Mouse (Mus musculus): ENCODE data around the gene Ffar1.
"Not testable (repeated sequence)": the region's sequence is repeated elsewhere in the genome, so short reads cannot be mapped to it uniquely, and the experiment has no call there.

The Ffar1 gene

DNA sequence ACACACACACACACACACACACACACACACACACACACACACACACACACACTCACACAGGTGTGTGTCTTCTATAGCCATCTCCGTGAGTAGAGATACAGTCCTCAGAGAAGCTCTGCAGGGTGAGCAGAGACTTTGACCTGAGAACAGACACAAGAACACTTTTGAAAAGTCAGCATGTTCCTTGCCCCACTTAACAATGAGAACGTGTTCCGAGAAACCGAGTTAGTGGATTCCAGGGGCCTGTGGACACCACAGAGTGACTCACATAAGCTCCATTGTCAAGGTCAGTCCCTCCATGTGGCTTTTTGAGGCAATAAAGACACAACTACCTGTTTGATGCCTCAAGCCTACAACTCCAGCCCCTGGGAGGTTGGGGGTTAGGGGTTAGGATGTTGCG is 14.0 kb downstream of the Ffar1 start:
- no peak for DNase-seq

GRCm38 (mm10) chr7:30846505-30847053 is 14.8 kb downstream of the Ffar1 start:
- peak; percentile 21 for DNase-seq

DNA sequence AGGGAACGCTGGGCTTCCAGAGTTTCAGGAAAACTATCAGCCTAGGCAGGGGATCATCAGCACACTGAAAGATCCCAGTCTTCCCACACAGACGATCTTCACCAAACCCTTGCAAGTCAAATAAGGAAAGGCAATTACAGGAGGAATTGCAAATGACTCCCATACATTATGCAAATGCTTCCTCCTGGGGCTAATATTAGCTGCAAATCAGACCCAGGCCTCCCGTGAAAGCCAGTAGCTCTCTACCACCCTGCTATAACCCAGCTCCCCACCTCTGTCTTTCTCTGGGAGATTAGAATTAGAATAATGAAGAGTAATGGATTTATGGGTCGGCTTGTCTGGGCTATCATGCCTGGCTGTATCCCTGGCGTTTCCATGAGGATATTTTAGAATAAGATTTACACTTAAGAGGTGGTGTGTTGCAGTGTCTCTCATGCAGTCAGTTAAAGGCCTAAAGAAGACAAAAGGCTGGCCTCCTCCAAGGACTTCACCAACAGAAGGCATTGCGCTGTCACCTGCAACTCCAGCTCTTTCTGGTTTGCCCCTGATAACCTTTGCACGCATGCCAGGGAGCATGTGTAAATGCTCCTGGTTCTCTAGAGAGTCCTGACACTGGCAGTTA is 16.6 kb downstream of the Ffar1 start:
- DNase-seq = no peak

- DNase-seq = no peak
Measured at GRCm38 (mm10) chr7:30842092-30842491, 19.3 kb downstream of the Ffar1 start.

GRCm38 (mm10) chr7:30841379-30841778 is 20.0 kb downstream of the Ffar1 start:
- no peak for DNase-seq

DNA sequence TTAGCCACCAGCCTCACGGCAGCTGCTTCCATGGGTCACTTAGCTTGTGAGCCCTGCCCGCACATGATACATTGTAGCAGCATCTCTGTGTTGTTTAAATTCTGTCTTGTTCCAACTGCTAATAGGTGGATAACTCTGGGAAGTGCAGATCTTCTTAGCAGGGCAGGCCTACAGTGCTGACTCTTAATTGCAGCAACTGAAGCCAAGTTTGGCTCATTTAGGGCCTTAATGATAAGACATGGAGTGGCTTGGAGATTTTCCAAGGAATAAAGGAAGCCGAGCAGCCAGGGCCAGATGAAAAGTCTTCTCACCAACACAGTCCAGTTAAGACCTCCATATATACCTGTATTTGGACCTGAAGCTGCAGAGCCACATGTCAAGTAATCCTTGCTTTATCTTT is 21.1 kb downstream of the Ffar1 start:
- no peak for DNase-seq

- no peak for DNase-seq
Measured at GRCm38 (mm10) chr7:30837277-30837676, 24.1 kb downstream of the Ffar1 start.

DNA sequence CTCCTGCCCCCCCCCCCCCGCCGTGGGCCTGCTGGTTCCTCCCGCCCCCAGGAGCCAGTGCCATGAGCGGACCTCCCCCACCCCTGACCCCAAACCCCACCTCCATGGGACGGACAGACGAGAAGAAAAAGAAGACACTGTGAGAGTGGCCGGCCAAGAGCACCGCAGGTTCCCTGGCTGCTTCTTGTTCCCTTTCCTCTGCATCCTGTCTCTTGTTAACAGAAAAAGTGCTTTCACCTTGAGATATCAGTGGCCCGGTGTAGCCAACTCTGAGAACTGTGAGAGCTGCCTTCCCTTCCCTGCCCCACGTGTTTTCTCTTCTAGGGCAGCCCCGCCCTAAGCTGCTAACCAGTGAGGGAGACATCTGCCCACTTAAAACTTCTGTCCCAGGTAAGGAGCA is 28.7 kb downstream of the Ffar1 start:
- not testable (repeated sequence) for DNase-seq

DNA sequence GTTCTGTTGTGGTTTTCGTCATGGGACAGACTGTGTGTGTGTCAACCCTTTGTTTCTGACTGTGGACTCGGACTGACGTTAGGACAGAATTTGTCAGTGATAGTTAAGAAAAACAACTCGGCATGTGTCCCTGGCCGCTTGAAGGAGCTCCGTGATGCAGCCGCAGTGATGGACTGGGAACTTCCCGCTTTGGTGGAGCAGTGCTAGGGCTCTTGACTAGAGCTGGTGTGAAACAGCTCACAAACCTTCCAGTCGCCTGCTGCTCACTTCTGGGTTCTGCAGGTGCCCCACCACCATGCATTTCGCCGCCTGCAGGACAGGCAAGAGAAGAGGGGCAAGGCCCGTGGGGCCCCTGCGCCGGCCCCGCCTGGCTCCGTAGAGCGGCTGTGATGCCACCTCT is 29.1 kb downstream of the Ffar1 start:
- no peak for DNase-seq

GRCm38 (mm10) chr7:30829428-30829827 is 31.9 kb downstream of the Ffar1 start:
- no peak for DNase-seq

- not testable (repeated sequence) for DNase-seq
Measured at GRCm38 (mm10) chr7:30828871-30829270, 32.5 kb downstream of the Ffar1 start.

GRCm38 (mm10) chr7:30826660-30827059 is 34.7 kb downstream of the Ffar1 start:
- no peak for DNase-seq

GRCm38 (mm10) chr7:30824306-30824705 is 37.1 kb downstream of the Ffar1 start:
- DNase-seq = no peak

- no peak for DNase-seq
Measured at GRCm38 (mm10) chr7:30823675-30824074, 37.7 kb downstream of the Ffar1 start, which contains the start of gene Ffar2. TSS of gene Ffar2 (minus strand) at chr7:30823775.

GRCm38 (mm10) chr7:30821532-30821931 is 39.8 kb downstream of the Ffar1 start:
- DNase-seq = no peak

DNA sequence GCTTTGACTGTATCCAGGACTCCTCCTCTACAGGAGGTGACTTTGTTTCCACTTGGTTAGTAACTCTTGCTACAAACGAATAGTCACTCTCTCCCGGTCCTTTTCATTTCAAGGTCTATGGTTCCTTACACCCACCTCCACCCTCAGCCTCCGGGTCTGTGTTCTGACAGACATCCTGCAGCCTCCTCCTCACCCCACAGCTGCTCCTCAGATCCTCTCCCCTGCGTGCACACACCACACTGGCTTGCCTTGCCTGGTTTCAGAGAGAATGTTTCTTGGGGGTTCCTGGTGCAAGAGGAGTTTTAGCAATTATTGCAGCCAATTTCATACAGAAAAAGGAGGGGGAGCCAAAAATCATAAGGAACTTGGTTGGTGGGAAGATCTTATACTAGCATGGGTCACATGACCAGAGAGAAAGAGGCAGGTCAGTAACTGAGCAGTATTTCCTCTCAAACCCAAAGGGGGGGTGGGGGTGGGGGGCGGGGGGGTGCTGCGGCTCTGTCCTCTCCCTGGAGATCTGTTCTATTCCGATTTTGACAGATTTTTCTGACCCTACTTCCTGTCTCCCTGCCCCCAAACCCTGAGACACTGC is 40.4 kb downstream of the Ffar1 start:
- DNase-seq = no peak

DNA sequence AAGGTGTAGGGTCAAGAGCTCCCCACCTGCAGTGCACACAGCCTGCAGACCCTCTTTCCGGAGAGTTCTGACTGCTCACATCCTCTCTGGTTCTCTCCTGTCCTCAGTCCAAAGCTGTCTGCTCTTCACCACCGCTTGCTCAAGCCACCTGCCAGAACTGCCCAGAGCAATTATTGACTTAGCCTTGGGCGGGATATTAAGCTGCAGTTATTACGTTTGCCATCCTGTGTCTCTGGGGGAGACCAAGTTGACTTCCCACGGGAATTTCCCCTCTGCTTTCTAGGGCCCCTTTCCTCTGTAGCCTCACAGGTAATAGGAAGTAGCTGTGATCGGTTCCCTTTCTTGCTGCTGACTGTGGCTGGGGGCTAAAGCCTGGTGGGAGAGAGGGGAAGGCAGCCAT is 41.2 kb downstream of the Ffar1 start:
- no peak for DNase-seq

DNA sequence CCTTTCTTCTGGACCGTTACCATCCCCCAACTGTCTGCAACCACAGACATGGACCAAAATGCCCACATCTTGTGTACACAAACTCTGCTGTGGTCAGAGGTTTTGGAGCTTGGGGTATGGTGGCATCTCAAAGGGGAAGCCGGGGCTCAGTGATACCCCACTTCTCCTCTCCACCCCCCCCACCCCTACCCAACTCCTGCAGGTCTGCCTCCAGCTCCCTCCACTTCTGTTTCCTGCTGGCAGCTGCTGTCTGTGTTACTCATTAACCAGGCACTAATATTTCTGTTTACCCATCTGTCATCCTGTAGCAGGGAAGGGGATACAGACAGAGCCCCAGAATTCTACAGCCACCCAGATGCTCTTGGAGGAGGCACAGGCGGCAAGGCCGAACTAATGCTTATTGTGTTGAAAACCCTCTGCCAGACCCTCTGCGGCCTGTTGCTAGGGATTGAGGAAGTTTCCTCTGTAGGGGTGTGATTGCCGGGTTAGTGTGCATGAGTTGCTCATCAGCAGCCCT is 49.0 kb downstream of the Ffar1 start:
- DNase-seq = peak; percentile 79

DNA sequence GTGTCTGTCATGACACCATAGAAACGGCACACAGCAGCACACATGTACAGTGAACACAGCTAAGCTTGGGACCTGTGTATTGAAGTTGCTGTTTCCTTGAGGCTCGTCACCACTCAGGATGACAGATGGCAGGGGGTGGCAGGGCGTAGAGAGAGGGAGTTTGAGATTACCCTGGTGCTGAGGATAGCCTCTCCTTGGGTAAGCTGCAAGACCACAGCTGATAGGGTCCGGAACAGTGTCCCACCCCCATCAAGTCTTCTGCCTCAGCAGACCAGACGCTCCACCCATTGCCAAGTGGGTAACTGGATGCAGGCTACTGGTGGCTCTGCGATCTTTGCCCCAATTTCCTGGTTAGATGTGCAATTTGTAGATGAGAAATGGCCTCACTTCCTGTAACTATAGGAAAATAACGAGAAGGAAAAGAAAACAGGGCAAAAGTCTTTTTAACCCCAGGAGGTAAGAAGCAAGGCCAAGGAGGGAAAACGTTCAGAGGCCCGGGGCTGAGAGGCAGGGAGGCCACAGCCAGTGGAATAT is 49.5 kb downstream of the Ffar1 start:
- peak; percentile 79 for DNase-seq

DNA sequence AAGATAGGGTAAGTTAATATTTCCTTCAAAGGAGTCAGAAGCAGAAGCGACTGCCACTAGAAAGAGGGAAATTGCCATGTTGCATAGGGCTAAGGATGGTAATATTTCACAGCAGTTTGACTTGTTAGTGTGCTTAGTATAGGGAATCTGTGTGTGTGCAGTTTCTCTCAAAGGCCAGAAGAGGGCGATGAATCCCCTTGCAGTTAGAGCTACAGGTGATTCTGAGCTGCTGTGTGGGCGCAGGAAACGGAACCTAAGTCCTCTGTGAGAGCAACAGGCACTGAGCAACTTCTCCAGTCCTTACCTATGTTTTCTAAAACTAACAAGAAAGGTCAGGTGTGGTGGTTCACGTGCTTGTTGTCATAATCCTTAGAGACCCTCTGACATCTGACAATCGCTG is 51.0 kb downstream of the Ffar1 start:
- no peak for DNase-seq

Data from retina, postnatal 1 day (tissue).